Comparison of ENCODE assay signal across 9 mouse cellular contexts in genomic region chr2:122233759-122234557, GRCm38 (mm10). TPM values are rescaled to one million over a fixed set of nuclear protein-coding genes. Genes with fewer than 3 reads are reported as not detected.
A peak's percentile ranks its signal among the peaks of the same experiment; 100 is the strongest.
DNase-seq lines count a peak whose midpoint lies in the region; ATAC-seq and TF ChIP-seq lines count a peak whose summit lies in the region.
"Had no signal": no experiment of that assay in that cellular context is flagged by ENCODE, and none has a peak within 500 bp of the region (broad histone marks: within the 10 kb centered on the region; RNA-seq: fewer than 3 reads in every experiment).

No protein-coding gene starts in this region.

- no peaks in the 10 kb centered on the region for H3K36me3 ChIP-seq in limb, embryonic 12.5 days
- H3K36me3 ChIP-seq in midbrain, embryonic 11.5 days (ENCODE audit: control insufficient read depth, insufficient read depth, low read length) = no peaks in the 10 kb centered on the region
- no peaks in the 10 kb centered on the region for H3K36me3 ChIP-seq in stomach, postnatal 0 days (ENCODE audit: control insufficient read depth, insufficient read depth, low read length)

- peak overlapping the region; percentile 59 for H3K9ac ChIP-seq in limb, embryonic 12.5 days (replicated peaks)
- peak overlapping the region; percentile 67 for H3K9ac ChIP-seq in midbrain, embryonic 11.5 days (ENCODE audit: low read length)
- H3K9ac ChIP-seq in stomach, postnatal 0 days (ENCODE audit: low read length) = peak overlapping the region; percentile 64

- DNase-seq in 416B (ENCODE audit: low read depth) (peak; percentile 74), NIH3T3 (ENCODE audit: low read depth) (peak; percentile 77)
- DNase-seq in cerebellum, postnatal 25 days = peak; percentile 48 to 49
- peak; percentile 61 for DNase-seq in kidney, adult 11 months
- DNase-seq in midbrain, embryonic 11.5 days (ENCODE audit: low spot score, missing footprints) = peak; percentile 96
- DNase-seq in stomach, postnatal 0 days (ENCODE audit: low spot score) = peak; percentile 44

- H3K27me3 ChIP-seq in limb, embryonic 12.5 days = no peaks in the 10 kb centered on the region
- H3K27me3 ChIP-seq in midbrain, embryonic 11.5 days (ENCODE audit: control insufficient read depth, insufficient read depth, low read length) = no peaks in the 10 kb centered on the region; the same call in 1 of the 2 replicates
- no peaks in the 10 kb centered on the region for H3K27me3 ChIP-seq in stomach, postnatal 0 days (ENCODE audit: control insufficient read depth, insufficient read depth, low read length)

- H3K4me1 ChIP-seq in limb, embryonic 12.5 days (replicated peaks) = peaks cover 4% of the 10 kb centered on the region
- H3K4me1 ChIP-seq in midbrain, embryonic 11.5 days (ENCODE audit: control insufficient read depth, insufficient read depth, low read length) = peaks cover 6% of the 10 kb centered on the region; the same call in 1 of the 2 replicates
- H3K4me1 ChIP-seq in stomach, postnatal 0 days (replicated peaks; ENCODE audit: control insufficient read depth, insufficient read depth) = no peaks in the 10 kb centered on the region

- H3K4me3 ChIP-seq in limb, embryonic 12.5 days (replicated peaks) = peak overlapping the region; percentile 55
- peak overlapping the region; percentile 48 for H3K4me3 ChIP-seq in midbrain, embryonic 11.5 days (ENCODE audit: low read depth, low read length)
- H3K4me3 ChIP-seq in stomach, postnatal 0 days (ENCODE audit: low read depth, low read length) = peak overlapping the region; percentile 59

- peak overlapping the region; percentile 58 for H3K27ac ChIP-seq in limb, embryonic 12.5 days
- peak overlapping the region; percentile 78 for H3K27ac ChIP-seq in midbrain, embryonic 11.5 days (ENCODE audit: low read depth, low read length)
- H3K27ac ChIP-seq in stomach, postnatal 0 days (replicated peaks) = peak overlapping the region; percentile 58; the same call in 1 of the 2 replicates

- peak; percentile 28 for ATAC-seq in granulocyte monocyte progenitor cell, adult 5-6 weeks (replicated peaks; ENCODE audit: poor library complexity, severe bottlenecking)
- peak; percentile 11; the same call in 1 of the 2 replicates for ATAC-seq in limb, embryonic 12.5 days (ENCODE audit: insufficient number of reproducible peaks, insufficient read depth, low FRiP score, low TSS enrichment, low read depth)
- peak; percentile 61; the same call in 1 of the 2 replicates for ATAC-seq in midbrain, embryonic 11.5 days (ENCODE audit: low FRiP score)
- ATAC-seq in stomach, postnatal 0 days (ENCODE audit: low FRiP score, low TSS enrichment) = peak; percentile 27; the same call in 1 of the 2 replicates

- 7% methylated on average over 26 of the region's 26 CpGs for WGBS in limb, embryonic 12.5 days
- WGBS in midbrain, embryonic 11.5 days = 7% methylated on average over 26 of the region's 26 CpGs
- 4% methylated on average over 26 of the region's 26 CpGs for WGBS in stomach, postnatal 0 days

- H3K9me3 ChIP-seq in limb, embryonic 12.5 days = no peaks in the 10 kb centered on the region
- no peaks in the 10 kb centered on the region for H3K9me3 ChIP-seq in midbrain, embryonic 11.5 days (ENCODE audit: control insufficient read depth, low read length)
- H3K9me3 ChIP-seq in stomach, postnatal 0 days (ENCODE audit: control insufficient read depth, low read length) = no peaks in the 10 kb centered on the region

- peak overlapping the region; percentile 87 for H3K4me2 ChIP-seq in limb, embryonic 12.5 days
- peak overlapping the region; percentile 86 for H3K4me2 ChIP-seq in midbrain, embryonic 11.5 days
- peak overlapping the region; percentile 81 for H3K4me2 ChIP-seq in stomach, postnatal 0 days (replicated peaks; ENCODE audit: low read depth)

- TF ChIP-seq EP300 in stomach, postnatal 0 days (optimal IDR thresholded peaks at IDR 0.05) = no peak

- TF ChIP-seq CTCF in stomach, postnatal 0 days (IDR thresholded peaks at IDR 0.05; ENCODE audit: low read depth) = no peak

RNA-seq across cellular contexts. Expression of gene Sord, which starts 0.6 kb away (rescaled TPM):
- 52.4 and 58.9 TPM in 2 replicates for total RNA-seq in granulocyte monocyte progenitor cell, adult 5-6 weeks (2014; fragmentation: Nextera tagmentation)
- total RNA-seq in granulocyte monocyte progenitor cell, adult 5-6 weeks (2017) = 65.6 and 68.8 TPM in 2 replicates
- polyA plus RNA-seq in limb, embryonic 12.5 days (2016; fragmentation: Nextera tagmentation; extraction: Ambion mirVana) = 16.6 and 18.7 TPM in 2 replicates
- polyA plus RNA-seq in midbrain, embryonic 11.5 days (2014; fragmentation: Nextera tagmentation; extraction: Ambion mirVana) = 34.2 and 38.1 TPM in 2 replicates
- polyA plus RNA-seq in stomach, postnatal 0 days (2015; fragmentation: Nextera tagmentation; extraction: Ambion mirVana) = 49.7 and 51.2 TPM in 2 replicates

RNA-seq across cellular contexts. Expression of gene Terb2, which starts 47.9 kb away (rescaled TPM):
- total RNA-seq in granulocyte monocyte progenitor cell, adult 5-6 weeks (2014; fragmentation: Nextera tagmentation) = not detected in 2 replicates
- total RNA-seq in granulocyte monocyte progenitor cell, adult 5-6 weeks (2017) = not detected in 2 replicates
- polyA plus RNA-seq in limb, embryonic 12.5 days (2016; fragmentation: Nextera tagmentation; extraction: Ambion mirVana) = not detected in 2 replicates
- not detected in 2 replicates for polyA plus RNA-seq in midbrain, embryonic 11.5 days (2014; fragmentation: Nextera tagmentation; extraction: Ambion mirVana)
- not detected in 2 replicates for polyA plus RNA-seq in stomach, postnatal 0 days (2015; fragmentation: Nextera tagmentation; extraction: Ambion mirVana)
- total RNA-seq: heart, postnatal 36 days had no signal

RNA-seq across cellular contexts. Expression of gene Patl2, which starts 48.0 kb away (rescaled TPM):
- total RNA-seq in granulocyte monocyte progenitor cell, adult 5-6 weeks (2014; fragmentation: Nextera tagmentation) = not detected in 2 replicates
- total RNA-seq in granulocyte monocyte progenitor cell, adult 5-6 weeks (2017) = not detected in 2 replicates
- polyA plus RNA-seq in limb, embryonic 12.5 days (2016; fragmentation: Nextera tagmentation; extraction: Ambion mirVana) = not detected in 2 replicates
- not detected in 2 replicates for polyA plus RNA-seq in midbrain, embryonic 11.5 days (2014; fragmentation: Nextera tagmentation; extraction: Ambion mirVana)
- polyA plus RNA-seq in stomach, postnatal 0 days (2015; fragmentation: Nextera tagmentation; extraction: Ambion mirVana) = not detected in 2 replicates
- total RNA-seq: heart, postnatal 36 days had no signal

Comparison
In these comparisons a context has a peak if more than half of its experiments do, and no peak if none do; other contexts are left out.
1. Peak in every context shown above with its lines: DNase-seq, ATAC-seq, H3K4me3 ChIP-seq and H3K27ac ChIP-seq.
2. DNase-seq: peak in every context shown above with its lines; median percentile 96 in midbrain, embryonic 11.5 days; 77 in NIH3T3; 74 in 416B; 61 in kidney, adult 11 months; 48 in cerebellum, postnatal 25 days; 44 in stomach, postnatal 0 days.
3. ATAC-seq: peak in every context shown above with its lines; median percentile 61 in midbrain, embryonic 11.5 days; 28 in granulocyte monocyte progenitor cell, adult 5-6 weeks; 27 in stomach, postnatal 0 days; 11 in limb, embryonic 12.5 days.